Mouse (Mus musculus) thymus, adult 2 months (tissue): ENCODE measurements at regions not wholly inside any gene's neighbourhood (a gene's known extent, or its start where the extent isn't known, plus 50 kb on each side); places are given as distances from the start of the nearest gene placed in this dataset.

Source experiments
- CTCF ChIP-seq: fragments of 200-500 bp; IDR thresholded peaks from 2 replicates; pipeline ENCODE4 v1.5.1; 2012; ENCODE audit warnings: mild to moderate bottlenecking, control low read depth, low read length, moderate library complexity, borderline replicate concordance; ENCODE audit not compliant: control insufficient read depth, poor library complexity, insufficient read depth; ENCODE audit errors: extremely low read depth
- POLR2A ChIP-seq: fragments of 200-500 bp; IDR thresholded peaks from 2 replicates; pipeline ENCODE4 v1.6.1; 2012; ENCODE audit warnings: mild to moderate bottlenecking, low read length, control low read depth, moderate library complexity; ENCODE audit not compliant: control insufficient read depth, poor library complexity, insufficient read depth; ENCODE audit errors: extremely low read depth

DNA sequence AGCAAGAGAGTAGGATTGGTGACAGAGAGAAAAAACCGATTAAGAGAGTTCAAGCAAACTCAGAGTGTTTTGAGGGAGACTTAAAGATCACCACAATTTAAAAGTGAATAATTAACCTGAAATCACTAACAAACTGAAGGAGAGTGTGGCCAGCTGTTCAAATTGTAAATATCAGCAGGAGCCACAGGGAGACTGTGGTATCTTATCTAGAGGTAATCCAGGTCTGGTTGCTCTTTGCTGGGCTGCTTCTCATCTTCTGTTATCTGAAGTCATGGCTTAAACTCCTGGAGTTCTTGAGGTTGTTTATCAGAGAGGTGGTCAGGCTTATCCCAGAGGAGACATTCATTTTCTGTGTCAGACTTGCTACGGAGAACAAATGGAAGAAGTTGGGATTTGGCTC lies 106.7 kb upstream of the Nrp1 start:
- TF ChIP-seq CTCF (no peak), POLR2A (no peak)
